Mouse (Mus musculus) hindbrain, embryonic 12.5 days (tissue): Measurements from ENCODE around the gene Mark2. TPM values are rescaled to one million over a fixed set of nuclear protein-coding genes. Genes with fewer than 3 reads are reported as not detected.

Experiments used
- ATAC-seq: fragments of 200-750 bp; cut with Nextera tagmentation; 2 replicates; pipeline ENCODE4 v1.8.0; 2017; ENCODE audit warnings: moderate TSS enrichment; ENCODE audit not compliant: low FRiP score
- H3K27ac ChIP-seq: fragments of 300-500 bp; sonication (generic); 2 replicates; pipeline ENCODE4 v1.5.1; 2016; ENCODE audit warnings: mild to moderate bottlenecking
- H3K27me3 ChIP-seq: fragments of 300-500 bp; sonication (generic); 2 replicates; pipeline ENCODE4 v1.6.1; 2016; ENCODE audit warnings: mild to moderate bottlenecking
- H3K36me3 ChIP-seq: fragments of 300-500 bp; sonication (generic); 2 replicates; pipeline ENCODE4 v1.6.1; 2016; ENCODE audit warnings: mild to moderate bottlenecking
- H3K4me1 ChIP-seq: fragments of 300-500 bp; sonication (generic); 2 replicates; pipeline ENCODE4 v1.6.1; 2016
- H3K4me2 ChIP-seq: fragments of 300-500 bp; sonication (generic); replicated peaks from 2 replicates; pipeline ENCODE4 v1.6.1; 2016; ENCODE audit warnings: mild to moderate bottlenecking
- H3K4me3 ChIP-seq: fragments of 300-500 bp; sonication (generic); 2 replicates; pipeline ENCODE4 v1.5.1; 2016; ENCODE audit warnings: mild to moderate bottlenecking
- H3K9ac ChIP-seq: fragments of 300-500 bp; sonication (generic); 2 replicates; pipeline ENCODE4 v1.6.1; 2016; ENCODE audit warnings: mild to moderate bottlenecking, moderate library complexity
- H3K9me3 ChIP-seq: fragments of 300-500 bp; sonication (generic); replicated peaks from 2 replicates; pipeline ENCODE4 v1.6.1; 2016; ENCODE audit warnings: mild to moderate bottlenecking
- WGBS: fragments of 180-500 bp; shearing (Covaris S2); methylation state at CpG from one replicate; pipeline ENCODE4 v1.1.7; 2016; 5-methylcytosine and 5-hydroxymethylcytosine counted together
- polyA plus RNA-seq: library from polyadenylated mRNA; unstranded; fragments of >200 nt; fragmentation: Nextera tagmentation; extraction: Ambion mirVana; gene quantifications from 2 replicates; pipeline ENCODE4 v1.2.1, GENCODE M21; 2016

The Mark2 gene
- polyA plus RNA-seq, 1 experiment from 2014 or later = 64.2 TPM

- Histone ChIP-seq H3K27ac (peak overlapping the region; percentile 100), H3K9me3 (no peaks in the 10 kb centered on the region), H3K27me3 (no peaks in the 10 kb centered on the region), H3K36me3 (peaks cover 37% of the 10 kb centered on the region), H3K4me2 (peak overlapping the region; percentile 89), H3K9ac (peak overlapping the region; percentile 100), H3K4me3 (peak overlapping the region; percentile 95), H3K4me1 (peaks cover 65% of the 10 kb centered on the region)
- ATAC-seq = peak; percentile 23
- WGBS = under 1% methylated on average over 30 of the region's 30 CpGs
Observed at GRCm38 (mm10) chr19:7268722-7269090, 73.0 kb downstream of the Mark2 start.

GRCm38 (mm10) chr19:7267781-7268721 lies 73.6 kb downstream of the Mark2 start:
- Histone ChIP-seq H3K4me1 (peaks cover 64% of the 10 kb centered on the region), H3K27ac (peak overlapping the region; percentile 100), H3K4me2 (peak overlapping the region; percentile 89), H3K27me3 (no peaks in the 10 kb centered on the region), H3K36me3 (peaks cover 31% of the 10 kb centered on the region), H3K4me3 (peak overlapping the region; percentile 95), H3K9ac (peak overlapping the region; percentile 100), H3K9me3 (no peaks in the 10 kb centered on the region)
- ATAC-seq = peak; percentile 60
- WGBS = under 1% methylated on average over 91 of the region's 97 CpGs

GRCm38 (mm10) chr19:7267091-7267741 lies 74.4 kb downstream of the Mark2 start, which contains the start of gene Rcor2:
Gene Rcor2, plus strand, starts transcription at chr19:7267325.
- no peaks in the 10 kb centered on the region for H3K27me3 ChIP-seq
- H3K36me3 ChIP-seq = peaks cover 22% of the 10 kb centered on the region
- H3K27ac ChIP-seq = peak within 1 kb of the TSS; percentile 100
- H3K9ac ChIP-seq = peak within 1 kb of the TSS; percentile 100
- peak within 1 kb of the TSS; percentile 95 for H3K4me3 ChIP-seq
- under 1% methylated on average over 28 of the region's 28 CpGs for WGBS
- peak; percentile 76 for ATAC-seq
- peaks cover 61% of the 10 kb centered on the region for H3K4me1 ChIP-seq
- peak within 1 kb of the TSS; percentile 89 for H3K4me2 ChIP-seq
- H3K9me3 ChIP-seq = no peaks in the 10 kb centered on the region

- H3K4me3 ChIP-seq = 0 out of 2 replicates have a peak overlapping the region, but pooled peaks have one; percentile 95
- 31% methylated on average over 4 of the region's 4 CpGs for WGBS
- H3K4me1 ChIP-seq = peaks cover 58% of the 10 kb centered on the region
- H3K36me3 ChIP-seq = peaks cover 15% of the 10 kb centered on the region
- peak overlapping the region; percentile 100 for H3K9ac ChIP-seq
- H3K9me3 ChIP-seq = no peaks in the 10 kb centered on the region
- peak; percentile 9; the same call in 1 of the 2 replicates for ATAC-seq
- H3K27ac ChIP-seq = peak overlapping the region; percentile 100
- H3K27me3 ChIP-seq = no peaks in the 10 kb centered on the region
- H3K4me2 ChIP-seq = peak overlapping the region; percentile 89
Observed at GRCm38 (mm10) chr19:7266421-7266831, 75.2 kb downstream of the Mark2 start.

GRCm38 (mm10) chr19:7265478-7266191 lies 76.0 kb downstream of the Mark2 start:
- Histone ChIP-seq H3K27ac (peak overlapping the region; percentile 100), H3K4me1 (peaks cover 50% of the 10 kb centered on the region), H3K9me3 (no peaks in the 10 kb centered on the region), H3K36me3 (peaks cover 7% of the 10 kb centered on the region), H3K27me3 (no peaks in the 10 kb centered on the region), H3K9ac (0 out of 2 replicates have a peak overlapping the region, but pooled peaks have one; percentile 20), H3K4me2 (peak overlapping the region; percentile 89), H3K4me3 (no peak overlapping the region)
- ATAC-seq = peak; percentile 27
- WGBS = 6% methylated on average over 13 of the region's 14 CpGs

GRCm38 (mm10) chr19:7264766-7265331 lies 76.8 kb downstream of the Mark2 start:
- 9% methylated on average over 6 of the region's 6 CpGs for WGBS
- H3K27ac ChIP-seq = peak overlapping the region; percentile 100
- no peaks in the 10 kb centered on the region for H3K27me3 ChIP-seq
- H3K4me3 ChIP-seq = no peak overlapping the region
- H3K9me3 ChIP-seq = no peaks in the 10 kb centered on the region
- H3K4me2 ChIP-seq = no peak overlapping the region
- ATAC-seq = no peak
- peak overlapping the region; percentile 20; the same call in 1 of the 2 replicates for H3K9ac ChIP-seq
- 0 out of 2 replicates have a peak, but pooled peaks cover under 1% of the 10 kb centered on the region for H3K36me3 ChIP-seq
- H3K4me1 ChIP-seq = peaks cover 42% of the 10 kb centered on the region

- H3K9me3 ChIP-seq = no peaks in the 10 kb centered on the region
- peaks cover 36% of the 10 kb centered on the region for H3K4me1 ChIP-seq
- no peak overlapping the region for H3K4me2 ChIP-seq
- peak overlapping the region; percentile 100 for H3K27ac ChIP-seq
- ATAC-seq = no peak
- H3K36me3 ChIP-seq = no peaks in the 10 kb centered on the region
- H3K4me3 ChIP-seq = no peak overlapping the region
- WGBS = 17% methylated on average over 9 of the region's 9 CpGs
- 0 out of 2 replicates have a peak overlapping the region, but pooled peaks have one; percentile 20 for H3K9ac ChIP-seq
- no peaks in the 10 kb centered on the region for H3K27me3 ChIP-seq
Observed at GRCm38 (mm10) chr19:7264088-7264765, 77.4 kb downstream of the Mark2 start.

- H3K4me3 ChIP-seq = no peak overlapping the region
- H3K9me3 ChIP-seq = no peaks in the 10 kb centered on the region
- 86% methylated on average over 1 of the region's 1 CpGs for WGBS
Observed at GRCm38 (mm10) chr19:7262592-7262991, 79.1 kb downstream of the Mark2 start.

GRCm38 (mm10) chr19:7261964-7262363 lies 79.7 kb downstream of the Mark2 start:
- no peak overlapping the region for H3K27ac ChIP-seq
- no peaks in the 10 kb centered on the region for H3K27me3 ChIP-seq
- no peak overlapping the region for H3K4me3 ChIP-seq
- no peaks in the 10 kb centered on the region for H3K36me3 ChIP-seq
- WGBS = 94% methylated on average over 3 of the region's 3 CpGs
- no peak overlapping the region for H3K9ac ChIP-seq
- no peaks in the 10 kb centered on the region for H3K9me3 ChIP-seq
- H3K4me2 ChIP-seq = no peak overlapping the region
- H3K4me1 ChIP-seq = peaks cover 27% of the 10 kb centered on the region
- no peak for ATAC-seq

More at GRCm38 (mm10) chr19:7262592-7262991, 79.1 kb downstream of the Mark2 start:
- Histone ChIP-seq H3K4me2 (no peak overlapping the region), H3K9ac (no peak overlapping the region), H3K27ac (no peak overlapping the region), H3K4me1 (peaks cover 33% of the 10 kb centered on the region), H3K27me3 (no peaks in the 10 kb centered on the region), H3K36me3 (no peaks in the 10 kb centered on the region)
- ATAC-seq = no peak

- Histone ChIP-seq H3K27me3 (no peaks in the 10 kb centered on the region), H3K27ac (no peak overlapping the region), H3K4me3 (no peak overlapping the region), H3K36me3 (no peaks in the 10 kb centered on the region), H3K9me3 (no peaks in the 10 kb centered on the region), H3K4me2 (no peak overlapping the region), H3K9ac (no peak overlapping the region), H3K4me1 (peaks cover 23% of the 10 kb centered on the region)
- WGBS = 81% methylated on average over 1 of the region's 1 CpGs
- ATAC-seq = no peak
Observed at GRCm38 (mm10) chr19:7261476-7261875, 80.2 kb downstream of the Mark2 start.

GRCm38 (mm10) chr19:7257881-7258280 lies 83.8 kb downstream of the Mark2 start:
- Histone ChIP-seq H3K27ac (no peak overlapping the region), H3K9me3 (no peaks in the 10 kb centered on the region), H3K36me3 (no peaks in the 10 kb centered on the region), H3K4me1 (no peaks in the 10 kb centered on the region), H3K4me2 (no peak overlapping the region), H3K27me3 (no peaks in the 10 kb centered on the region), H3K9ac (no peak overlapping the region), H3K4me3 (no peak overlapping the region)
- no peak for ATAC-seq
- 80% methylated on average over 5 of the region's 5 CpGs for WGBS
